Mouse (Mus musculus) small intestine, adult 2 months (tissue): ENCODE measurements around the gene Asic1. TPM values are rescaled to one million over a fixed set of nuclear protein-coding genes. Genes with fewer than 3 reads are reported as not detected.
A peak's percentile ranks its signal among the peaks of the same experiment; 100 is the strongest.

Experiments used
- H3K27ac ChIP-seq: fragments of 200-500 bp; 2 replicates; pipeline ENCODE4 v1.5.1; 2012; ENCODE audit warnings: low read depth, low read length, control low read depth, inconsistent platforms; ENCODE audit not compliant: insufficient read depth
- H3K27me3 ChIP-seq: fragments of 200-500 bp; 2 replicates; pipeline ENCODE4 v1.6.1; 2012; ENCODE audit warnings: mild to moderate bottlenecking, moderate library complexity, low read length, inconsistent platforms; ENCODE audit not compliant: control insufficient read depth, insufficient read depth
- H3K36me3 ChIP-seq: fragments of 200-500 bp; 2 replicates; pipeline ENCODE4 v1.6.1; 2012; ENCODE audit warnings: mild to moderate bottlenecking, low read length, control low read depth, inconsistent platforms; ENCODE audit not compliant: control insufficient read depth, insufficient read depth
- H3K4me1 ChIP-seq: fragments of 200-500 bp; 2 replicates; pipeline ENCODE4 v1.6.1; 2012; ENCODE audit warnings: low read length, inconsistent platforms, mixed read lengths; ENCODE audit not compliant: control insufficient read depth, insufficient read depth, insufficient read length
- H3K4me3 ChIP-seq: fragments of 200-500 bp; 2 replicates; pipeline ENCODE4 v1.5.1; 2012; ENCODE audit warnings: low read depth, mild to moderate bottlenecking, control low read depth, inconsistent platforms, low read length, moderate library complexity
- CTCF ChIP-seq: fragments of 200-500 bp; IDR thresholded peaks from 2 replicates; pipeline ENCODE4 v1.5.1; 2012; ENCODE audit warnings: low read depth, mild to moderate bottlenecking, control low read depth, inconsistent platforms, low read length, moderate library complexity, mixed read lengths; ENCODE audit not compliant: insufficient replicate concordance, insufficient read length; ENCODE audit errors: extremely low read depth
- POLR2A ChIP-seq: fragments of 200-500 bp; IDR thresholded peaks from 2 replicates; pipeline ENCODE4 v1.6.1; 2012; ENCODE audit warnings: low read depth, mild to moderate bottlenecking, control low read depth, inconsistent platforms, low read length, moderate library complexity
- WGBS: fragments of 180-500 bp; shearing (Covaris S2); methylation state at CpG from one replicate; pipeline ENCODE4 v1.1.7; 2018; 5-methylcytosine and 5-hydroxymethylcytosine counted together
- polyA plus RNA-seq: library from polyadenylated mRNA; depleted of rRNA; stranded (reverse); fragments of >200 nt; gene quantifications from 2 replicates; pipeline ENCODE4 v1.2.3, GENCODE M21; 2012

The Asic1 gene
- polyA plus RNA-seq, 1 experiment = 0.70 TPM

GRCm38 (mm10) chr15:99727525-99727924, 57.4 kb downstream of the Asic1 start:
- H3K4me1 ChIP-seq = peaks cover 23% of the 10 kb centered on the region
- WGBS = 96% methylated on average over 12 of the region's 12 CpGs
- H3K4me3 ChIP-seq = no peak overlapping the region
- H3K36me3 ChIP-seq = peaks cover 32% of the 10 kb centered on the region
- H3K27me3 ChIP-seq = no peaks in the 10 kb centered on the region
- no peak for TF ChIP-seq CTCF
- no peak for TF ChIP-seq POLR2A
- H3K27ac ChIP-seq = no peak overlapping the region

GRCm38 (mm10) chr15:99728211-99728610, 58.0 kb downstream of the Asic1 start:
- WGBS = 94% methylated on average over 5 of the region's 5 CpGs
- Histone ChIP-seq H3K4me3 (no peak overlapping the region), H3K27ac (no peak overlapping the region), H3K27me3 (no peaks in the 10 kb centered on the region), H3K36me3 (peaks cover 28% of the 10 kb centered on the region), H3K4me1 (peaks cover 18% of the 10 kb centered on the region; the same call in 1 of the 2 replicates)
- TF ChIP-seq CTCF (no peak), POLR2A (no peak)

GRCm38 (mm10) chr15:99729056-99729783, 59.1 kb downstream of the Asic1 start:
- peaks cover 8% of the 10 kb centered on the region; the same call in 1 of the 2 replicates for H3K4me1 ChIP-seq
- TF ChIP-seq POLR2A (no peak), CTCF (peak; percentile 22; the same call in 1 of the 2 replicates)
- H3K27ac ChIP-seq = no peak overlapping the region
- 78% methylated on average over 4 of the region's 4 CpGs for WGBS
- peaks cover 26% of the 10 kb centered on the region for H3K36me3 ChIP-seq
- no peak overlapping the region for H3K4me3 ChIP-seq
- H3K27me3 ChIP-seq = no peaks in the 10 kb centered on the region

- 96% methylated on average over 2 of the region's 2 CpGs for WGBS
- Histone ChIP-seq H3K4me1 (0 out of 2 replicates have a peak, but pooled peaks cover 3% of the 10 kb centered on the region), H3K36me3 (peaks cover 34% of the 10 kb centered on the region), H3K27ac (no peak overlapping the region), H3K27me3 (no peaks in the 10 kb centered on the region), H3K4me3 (no peak overlapping the region)
- TF ChIP-seq CTCF = no peak
- TF ChIP-seq POLR2A = no peak
Measured at GRCm38 (mm10) chr15:99731167-99731566, 61.0 kb downstream of the Asic1 start.

GRCm38 (mm10) chr15:99731678-99732077, 61.5 kb downstream of the Asic1 start:
- peaks cover 35% of the 10 kb centered on the region for H3K36me3 ChIP-seq
- no peaks in the 10 kb centered on the region for H3K27me3 ChIP-seq
- TF ChIP-seq POLR2A = no peak
- TF ChIP-seq CTCF = no peak
- no peak overlapping the region for H3K27ac ChIP-seq
- WGBS = 91% methylated on average over 3 of the region's 3 CpGs
- no peaks in the 10 kb centered on the region for H3K4me1 ChIP-seq
- no peak overlapping the region for H3K4me3 ChIP-seq

- 91% methylated on average over 5 of the region's 5 CpGs for WGBS
- Histone ChIP-seq H3K27ac (no peak overlapping the region), H3K36me3 (peaks cover 30% of the 10 kb centered on the region), H3K27me3 (no peaks in the 10 kb centered on the region), H3K4me1 (no peaks in the 10 kb centered on the region), H3K4me3 (no peak overlapping the region)
- TF ChIP-seq POLR2A (no peak), CTCF (no peak)
Measured at GRCm38 (mm10) chr15:99733186-99733585, 63.0 kb downstream of the Asic1 start.

GRCm38 (mm10) chr15:99735631-99736030, 65.5 kb downstream of the Asic1 start:
- Histone ChIP-seq H3K4me1 (no peaks in the 10 kb centered on the region), H3K36me3 (peaks cover 17% of the 10 kb centered on the region), H3K27me3 (no peaks in the 10 kb centered on the region), H3K4me3 (no peak overlapping the region), H3K27ac (no peak overlapping the region)
- WGBS = 100% methylated on average over 2 of the region's 2 CpGs
- TF ChIP-seq POLR2A = no peak
- no peak for TF ChIP-seq CTCF
